Mouse (Mus musculus): ENCODE results near the gene Arfrp1. TPM values are rescaled to one million over a fixed set of nuclear protein-coding genes. Genes with fewer than 3 reads are reported as not detected.

The Arfrp1 gene
- total and polyA plus RNA-seq, 2 experiments from 2014 or later, result 25.4 to 77.1 TPM

GRCm38 (mm10) chr2:181370001-181370400 lies 4.8 kb upstream of the Arfrp1 start:
- H3K36me3 ChIP-seq (ENCODE audit: insufficient read depth, low read length), result no peaks in the 10 kb centered on the region; the same call in 1 of the 2 replicates
- 97% methylated on average over 5 of the region's 5 CpGs for WGBS
- no peak for ATAC-seq (ENCODE audit: low FRiP score)

GRCm38 (mm10) chr2:181365655-181366075 lies 461 bp upstream of the Arfrp1 start:
- no peaks in the 10 kb centered on the region for H3K27me3 ChIP-seq (ENCODE audit: insufficient read depth, low read length)
- ATAC-seq (ENCODE audit: low FRiP score) (peak; percentile 64), DNase-seq (ENCODE audit: low spot score) (peak; percentile 8)
- H3K4me2 ChIP-seq (ENCODE audit: low read depth, low read length, poor library complexity, severe bottlenecking), result peak overlapping the region; percentile 98
- H3K4me3 ChIP-seq (ENCODE audit: low read depth, low read length), result peak overlapping the region; percentile 83
- peaks cover 18% of the 10 kb centered on the region for H3K36me3 ChIP-seq (ENCODE audit: insufficient read depth, low read length)
- TF ChIP-seq CTCF (IDR thresholded peaks at IDR 0.05), result no peak
- peaks cover 16% of the 10 kb centered on the region for H3K4me1 ChIP-seq (ENCODE audit: insufficient read depth, low read length)
- H3K27ac ChIP-seq (ENCODE audit: low read depth, low read length), result peak overlapping the region; percentile 92
- H3K9me3 ChIP-seq (ENCODE audit: low read length), result no peaks in the 10 kb centered on the region
- 1% methylated on average over 20 of the region's 20 CpGs for WGBS
- H3K9ac ChIP-seq (replicated peaks; ENCODE audit: low read length, poor library complexity, severe bottlenecking), result peak overlapping the region; percentile 86

More at GRCm38 (mm10) chr2:181370001-181370400, 4.8 kb upstream of the Arfrp1 start:
- no peak for DNase-seq (ENCODE audit: low spot score)
- peak; percentile 33 for TF ChIP-seq CTCF (IDR thresholded peaks at IDR 0.05)
- Histone ChIP-seq H3K27ac (ENCODE audit: low read depth, low read length) (no peak overlapping the region), H3K4me3 (ENCODE audit: low read depth, low read length) (no peak overlapping the region), H3K9me3 (ENCODE audit: low read length) (no peaks in the 10 kb centered on the region), H3K4me1 (ENCODE audit: insufficient read depth, low read length) (peaks cover 10% of the 10 kb centered on the region), H3K4me2 (ENCODE audit: low read depth, low read length, poor library complexity, severe bottlenecking) (no peak overlapping the region), H3K9ac (replicated peaks; ENCODE audit: low read length, poor library complexity, severe bottlenecking) (no peak overlapping the region), H3K27me3 (ENCODE audit: insufficient read depth, low read length) (no peaks in the 10 kb centered on the region)

GRCm38 (mm10) chr2:181364487-181364859 lies 731 bp downstream of the Arfrp1 start:
- no peak for DNase-seq (ENCODE audit: low spot score)
- Histone ChIP-seq H3K9me3 (ENCODE audit: low read length) (no peaks in the 10 kb centered on the region), H3K36me3 (ENCODE audit: insufficient read depth, low read length) (peaks cover 27% of the 10 kb centered on the region), H3K9ac (replicated peaks; ENCODE audit: low read length, poor library complexity, severe bottlenecking) (peak overlapping the region; percentile 86), H3K27ac (ENCODE audit: low read depth, low read length) (peak overlapping the region; percentile 92), H3K4me1 (ENCODE audit: insufficient read depth, low read length) (peaks cover 16% of the 10 kb centered on the region), H3K4me2 (ENCODE audit: low read depth, low read length, poor library complexity, severe bottlenecking) (peak overlapping the region; percentile 98), H3K4me3 (ENCODE audit: low read depth, low read length) (peak overlapping the region; percentile 83), H3K27me3 (ENCODE audit: insufficient read depth, low read length) (no peaks in the 10 kb centered on the region)
- no peak; the same call in 1 of the 2 replicates for ATAC-seq (ENCODE audit: low FRiP score)
- 10% methylated on average over 14 of the region's 14 CpGs for WGBS
- TF ChIP-seq CTCF (IDR thresholded peaks at IDR 0.05), result no peak

GRCm38 (mm10) chr2:181363946-181364345 lies 1.3 kb downstream of the Arfrp1 start:
- Histone ChIP-seq H3K36me3 (ENCODE audit: insufficient read depth, low read length) (peaks cover 33% of the 10 kb centered on the region), H3K4me1 (ENCODE audit: insufficient read depth, low read length) (peaks cover 16% of the 10 kb centered on the region), H3K9ac (replicated peaks; ENCODE audit: low read length, poor library complexity, severe bottlenecking) (peak overlapping the region; percentile 86), H3K4me3 (ENCODE audit: low read depth, low read length) (peak overlapping the region; percentile 83), H3K27ac (ENCODE audit: low read depth, low read length) (no peak overlapping the region), H3K4me2 (ENCODE audit: low read depth, low read length, poor library complexity, severe bottlenecking) (peak overlapping the region; percentile 98), H3K9me3 (ENCODE audit: low read length) (no peaks in the 10 kb centered on the region), H3K27me3 (ENCODE audit: insufficient read depth, low read length) (no peaks in the 10 kb centered on the region)
- DNase-seq (ENCODE audit: low spot score) (no peak), ATAC-seq (ENCODE audit: low FRiP score) (no peak)
- no peak for TF ChIP-seq CTCF (IDR thresholded peaks at IDR 0.05)
- WGBS, result 79% methylated on average over 3 of the region's 3 CpGs

- Histone ChIP-seq H3K9ac (replicated peaks; ENCODE audit: low read length, poor library complexity, severe bottlenecking) (no peak overlapping the region), H3K4me3 (ENCODE audit: low read depth, low read length) (no peak overlapping the region)
- ATAC-seq (ENCODE audit: low FRiP score), result no peak
These were observed 8.4 kb downstream of the Arfrp1 start for GRCm38 (mm10) chr2:181356780-181357179.

GRCm38 (mm10) chr2:181342766-181343165 lies 22.4 kb downstream of the Arfrp1 start:
- Histone ChIP-seq H3K27ac (ENCODE audit: low read depth, low read length) (no peak overlapping the region), H3K4me1 (ENCODE audit: insufficient read depth, low read length) (no peaks in the 10 kb centered on the region), H3K4me3 (ENCODE audit: low read depth, low read length) (no peak overlapping the region), H3K27me3 (ENCODE audit: insufficient read depth, low read length) (no peaks in the 10 kb centered on the region), H3K9me3 (ENCODE audit: low read length) (no peaks in the 10 kb centered on the region), H3K4me2 (ENCODE audit: low read depth, low read length, poor library complexity, severe bottlenecking) (no peak overlapping the region), H3K36me3 (ENCODE audit: insufficient read depth, low read length) (peaks cover 46% of the 10 kb centered on the region), H3K9ac (replicated peaks; ENCODE audit: low read length, poor library complexity, severe bottlenecking) (no peak overlapping the region)
- TF ChIP-seq CTCF (IDR thresholded peaks at IDR 0.05), result no peak
- 91% methylated on average over 6 of the region's 6 CpGs for WGBS
- no peak for ATAC-seq (ENCODE audit: low FRiP score)
- no peak for DNase-seq (ENCODE audit: low spot score)

More at GRCm38 (mm10) chr2:181356780-181357179, 8.4 kb downstream of the Arfrp1 start:
- H3K4me2 ChIP-seq (ENCODE audit: low read depth, low read length, poor library complexity, severe bottlenecking), result no peak overlapping the region
- H3K4me1 ChIP-seq (ENCODE audit: insufficient read depth, low read length), result no peaks in the 10 kb centered on the region
- H3K27ac ChIP-seq (ENCODE audit: low read depth, low read length), result no peak overlapping the region
- 84% methylated on average over 3 of the region's 3 CpGs for WGBS
- DNase-seq (ENCODE audit: low spot score), result no peak
- peaks cover 57% of the 10 kb centered on the region for H3K36me3 ChIP-seq (ENCODE audit: insufficient read depth, low read length)
- no peaks in the 10 kb centered on the region for H3K9me3 ChIP-seq (ENCODE audit: low read length)
- no peak for TF ChIP-seq CTCF (IDR thresholded peaks at IDR 0.05)
- H3K27me3 ChIP-seq (ENCODE audit: insufficient read depth, low read length), result no peaks in the 10 kb centered on the region

All from midbrain, postnatal 0 days (tissue).